Mouse (Mus musculus): ENCODE measurements around the gene Slc2a6. TPM values are rescaled to one million over a fixed set of nuclear protein-coding genes. Genes with fewer than 3 reads are reported as not detected.

The Slc2a6 gene
- total RNA-seq, 2 experiments from 2014 or later = 1.3 TPM

Other genes starting within 250 kb of the Slc2a6 start
- not detected for gene Abo, start 163.0 kb downstream of the Slc2a6 start, total RNA-seq (2021)
- 10 to 100 TPM; 31.1 to 31.7 TPM for gene Surf6, start 125.1 kb downstream of the Slc2a6 start, total RNA-seq (2021)
- 10 to 100 TPM; 61.2 to 65.8 TPM for gene Med22, start 117.3 kb downstream of the Slc2a6 start, total RNA-seq (2021)
- gene Rpl7a, start 117.2 kb downstream of the Slc2a6 start, total RNA-seq (2021) = 100 to 1,000 TPM; 585 to 598 TPM
- 10 to 100 TPM; 42.6 to 43.6 TPM for gene Surf2, start 111.6 kb downstream of the Slc2a6 start, total RNA-seq (2021)
- 100 to 1,000 TPM in 1 of 2 experiments, 10 to 100 TPM in 1; 90.9 to 103 TPM for gene Surf1, start 111.5 kb downstream of the Slc2a6 start, total RNA-seq (2021)
- 100 to 1,000 TPM; 151 to 163 TPM for gene Surf4, start 94.1 kb downstream of the Slc2a6 start, total RNA-seq (2021)
- under 1 TPM; 0.31 to 0.73 TPM for gene Stkld1, start 94.0 kb downstream of the Slc2a6 start, total RNA-seq (2021)
- 10 to 100 TPM; 40.7 to 43.0 TPM for gene Rexo4, start 63.6 kb downstream of the Slc2a6 start, total RNA-seq (2021)
- gene Adamts13, start 54.6 kb downstream of the Slc2a6 start, total RNA-seq (2021) = under 1 TPM; 0.08 to 0.85 TPM
- gene Cacfd1, start 18.1 kb downstream of the Slc2a6 start, total RNA-seq (2021) = 10 to 100 TPM; 49.8 to 53.7 TPM
- 1 to 10 TPM in 1 of 2 experiments, under 1 TPM in 1; 0.59 to 1.8 TPM for gene Mymk, start 44.2 kb upstream of the Slc2a6 start, total RNA-seq (2021)
- 10 to 100 TPM in 1 of 2 experiments, 1 to 10 TPM in 1; 9.6 to 13.5 TPM for gene Adamtsl2, start 51.4 kb upstream of the Slc2a6 start, total RNA-seq (2021)
- gene Fam163b, start 114.5 kb upstream of the Slc2a6 start, total RNA-seq (2021) = 1 to 10 TPM; 4.0 to 5.0 TPM
- 100 to 1,000 TPM; 515 to 549 TPM for gene Dbh, start 137.2 kb upstream of the Slc2a6 start, total RNA-seq (2021)
- gene Sardh, start 220.3 kb upstream of the Slc2a6 start, total RNA-seq (2021) = 10 to 100 TPM; 33.3 to 44.3 TPM

All from adrenal gland, postnatal 4 days (tissue).